Mouse (Mus musculus) liver, adult 2 months (tissue): ENCODE results near the gene Hist1h4d.
"Not testable (repeated sequence)": the region's sequence is repeated elsewhere in the genome, so short reads cannot be mapped to it uniquely, and the experiment has no call there.

Source experiments
- CTCF ChIP-seq: fragments of 200-500 bp; IDR thresholded peaks from 2 replicates; pipeline ENCODE4 v1.5.1; 2011; ENCODE audit warnings: low read depth, low read length, control low read depth
- POLR2A ChIP-seq: fragments of 200-500 bp; IDR thresholded peaks from 2 replicates; pipeline ENCODE4 v1.6.1; 2011; ENCODE audit warnings: low read length, control low read depth; ENCODE audit not compliant: insufficient read depth; ENCODE audit errors: extremely low read depth

DNA sequence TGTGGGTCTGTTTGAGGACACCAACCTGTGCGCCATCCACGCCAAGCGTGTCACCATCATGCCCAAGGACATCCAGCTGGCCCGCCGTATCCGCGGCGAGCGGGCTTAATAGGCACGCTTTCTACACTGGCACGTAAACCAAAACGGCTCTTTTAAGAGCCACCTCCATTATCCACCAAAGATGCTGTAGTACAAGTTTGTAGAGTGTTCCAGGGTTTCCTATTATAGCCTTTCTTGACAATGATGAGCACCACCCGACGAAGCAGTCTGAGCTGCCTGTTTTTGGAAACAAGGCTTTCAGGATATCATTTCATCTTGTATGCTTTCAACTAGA lies 36.6 kb upstream of the Hist1h4d start:
- TF ChIP-seq POLR2A, CTCF: not testable (repeated sequence)
